Mouse (Mus musculus) intestine, postnatal 0 days (tissue): ENCODE data around the gene 4930563M21Rik. TPM values are rescaled to one million over a fixed set of nuclear protein-coding genes. Genes with fewer than 3 reads are reported as not detected.

Experiments used
- ATAC-seq: fragments of 200-750 bp; cut with Nextera tagmentation; 2 replicates; pipeline ENCODE4 v1.8.0; 2017; ENCODE audit warnings: mild to moderate bottlenecking, moderate TSS enrichment, moderate library complexity
- H3K27ac ChIP-seq: fragments of 300-500 bp; sonication (generic); 2 replicates; pipeline ENCODE4 v1.5.1; 2014; ENCODE audit warnings: mild to moderate bottlenecking, low read depth, low read length, moderate library complexity
- H3K27me3 ChIP-seq: fragments of 300-500 bp; sonication (generic); replicated peaks from 2 replicates; pipeline ENCODE4 v1.6.1; 2014; ENCODE audit warnings: low read length, mixed read lengths; ENCODE audit not compliant: control insufficient read depth, insufficient read depth
- H3K36me3 ChIP-seq: fragments of 300-500 bp; sonication (generic); 2 replicates; pipeline ENCODE4 v1.6.1; 2014; ENCODE audit warnings: mild to moderate bottlenecking, moderate library complexity; ENCODE audit not compliant: control insufficient read depth, insufficient read depth
- H3K4me1 ChIP-seq: fragments of 300-500 bp; sonication (generic); replicated peaks from 2 replicates; pipeline ENCODE4 v1.6.1; 2014; ENCODE audit warnings: antibody characterized with exemption, low read length, mixed read lengths; ENCODE audit not compliant: control insufficient read depth, insufficient read depth
- H3K4me2 ChIP-seq: fragments of 300-500 bp; sonication (generic); replicated peaks from 2 replicates; pipeline ENCODE4 v1.6.1; 2014; ENCODE audit warnings: low read depth, mild to moderate bottlenecking, moderate library complexity
- H3K4me3 ChIP-seq: fragments of 300-500 bp; sonication (generic); 2 replicates; pipeline ENCODE4 v1.5.1; 2014; ENCODE audit warnings: low read depth, low read length
- H3K9ac ChIP-seq: fragments of 300-500 bp; sonication (generic); 2 replicates; pipeline ENCODE4 v1.6.1; 2014; ENCODE audit warnings: mild to moderate bottlenecking, low read depth, low read length
- H3K9me3 ChIP-seq: fragments of 300-500 bp; sonication (generic); 2 replicates; pipeline ENCODE4 v1.6.1; 2016; ENCODE audit warnings: mixed run types; ENCODE audit not compliant: control insufficient read depth
- CTCF ChIP-seq: sonication (generic); IDR thresholded peaks from 2 replicates; pipeline ENCODE4 v1.5.1; 2016; ENCODE audit warnings: low read depth, mild to moderate bottlenecking, control low read depth, antibody characterized with exemption, moderate library complexity
- WGBS: fragments of 180-500 bp; shearing (Covaris S2); extraction: QIAGEN DNeasy Blood & Tissue Kit; methylation state at CpG from one replicate; pipeline ENCODE4 v1.1.7; 2014; 5-methylcytosine and 5-hydroxymethylcytosine counted together
- polyA plus RNA-seq: library from polyadenylated mRNA; unstranded; fragments of >200 nt; fragmentation: Nextera tagmentation; extraction: Ambion mirVana; gene quantifications from 2 replicates; pipeline ENCODE4 v1.2.1, GENCODE M21; 2015

4930563M21Rik gene
- polyA plus RNA-seq, 1 experiment from 2014 or later = not detected

DNA sequence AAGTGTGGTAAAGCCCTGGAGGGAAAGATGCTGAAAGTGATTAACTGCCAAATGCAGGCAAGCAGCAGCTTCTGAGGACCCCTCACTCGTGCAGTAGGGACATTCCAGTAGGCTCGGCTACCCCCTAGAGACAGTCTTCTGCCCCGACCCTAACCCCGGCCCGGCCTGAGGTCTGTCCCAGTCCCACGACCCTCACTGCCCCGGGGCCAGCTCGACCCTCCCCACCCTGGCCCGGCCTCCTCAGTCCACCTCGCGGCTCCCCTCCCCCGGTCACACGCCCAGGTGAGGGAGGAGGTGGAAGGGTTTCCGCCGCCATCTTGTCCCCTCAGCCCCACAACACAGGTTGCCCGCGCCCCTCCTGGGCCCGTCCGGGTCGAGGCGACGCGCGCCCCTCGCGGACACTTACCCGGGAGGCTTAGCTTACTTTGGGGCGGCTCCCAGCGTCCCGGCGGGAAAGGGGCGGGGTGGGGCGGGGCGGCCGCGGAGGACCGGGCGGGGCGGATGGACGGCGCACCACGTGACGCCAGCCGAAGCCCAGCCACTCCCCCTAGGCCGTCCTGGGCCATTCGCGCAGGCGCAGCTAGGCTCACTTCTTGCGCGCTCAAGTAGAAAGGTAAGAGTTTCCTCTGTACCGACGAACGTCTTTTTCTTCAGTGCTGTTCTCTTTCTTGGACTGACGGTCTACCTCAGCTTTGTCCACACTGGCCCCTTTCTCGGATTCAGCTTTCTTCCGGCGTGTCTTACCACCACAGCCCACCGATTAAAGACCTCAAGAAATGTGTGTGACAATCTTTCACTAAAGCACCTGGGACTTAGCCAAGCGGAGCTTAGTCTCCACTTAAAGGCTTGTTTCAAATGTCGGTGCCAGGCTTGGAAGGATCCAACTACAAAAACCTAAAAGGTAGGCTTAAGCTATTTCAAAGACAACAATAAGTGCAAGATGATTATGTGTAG lies 72.4 kb downstream of the 4930563M21Rik start, which contains the start of gene Scaper:
Gene Scaper, minus strand, starts transcription at position 456 of the 954 bp plus-strand sequence.
- ATAC-seq = peak; percentile 97
- H3K36me3 ChIP-seq = no peaks in the 10 kb centered on the region
- peak within 1 kb of the TSS; percentile 68 for H3K27ac ChIP-seq
- no peaks in the 10 kb centered on the region for H3K9me3 ChIP-seq
- H3K4me3 ChIP-seq = peak within 1 kb of the TSS; percentile 84
- no peaks in the 10 kb centered on the region for H3K27me3 ChIP-seq
- peak within 1 kb of the TSS; percentile 83 for H3K4me2 ChIP-seq
- TF ChIP-seq CTCF = peak; percentile 68
- peak within 1 kb of the TSS; percentile 85 for H3K9ac ChIP-seq
- WGBS = under 1% methylated on average over 56 of the region's 60 CpGs
- 0 out of 2 replicates have a peak, but pooled peaks cover 3% of the 10 kb centered on the region for H3K4me1 ChIP-seq

DNA sequence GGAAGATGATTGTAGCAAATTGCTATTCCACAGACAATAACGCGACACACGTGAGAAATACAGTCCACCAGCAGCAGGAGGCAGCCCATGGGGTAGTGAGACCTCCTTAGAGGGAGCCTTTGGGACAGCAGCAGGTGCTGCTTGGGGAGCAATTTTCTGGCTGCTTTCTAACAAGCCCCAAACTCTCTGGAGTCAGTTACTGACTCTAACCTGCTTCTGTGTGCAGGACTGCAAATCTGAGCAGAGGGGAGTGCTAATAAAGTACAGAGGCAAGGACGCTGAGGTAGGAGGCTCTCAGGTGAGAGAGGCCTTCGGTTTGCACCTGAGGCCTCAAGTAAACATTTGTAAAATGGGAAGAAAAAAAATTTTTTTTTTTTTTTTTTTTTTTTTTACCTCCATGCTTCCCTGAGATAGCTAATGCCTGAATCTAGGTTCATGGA lies 73.1 kb downstream of the 4930563M21Rik start:
- ATAC-seq = no peak
- WGBS = 37% methylated on average over 5 of the region's 5 CpGs
- peak overlapping the region; percentile 68 for H3K27ac ChIP-seq
- H3K4me3 ChIP-seq = peak overlapping the region; percentile 84
- H3K4me1 ChIP-seq = 0 out of 2 replicates have a peak, but pooled peaks cover 3% of the 10 kb centered on the region
- H3K36me3 ChIP-seq = no peaks in the 10 kb centered on the region
- H3K9me3 ChIP-seq = no peaks in the 10 kb centered on the region
- TF ChIP-seq CTCF = peak; percentile 20; the same call in 1 of the 2 replicates
- peak overlapping the region; percentile 85 for H3K9ac ChIP-seq
- H3K4me2 ChIP-seq = peak overlapping the region; percentile 83
- H3K27me3 ChIP-seq = no peaks in the 10 kb centered on the region

DNA sequence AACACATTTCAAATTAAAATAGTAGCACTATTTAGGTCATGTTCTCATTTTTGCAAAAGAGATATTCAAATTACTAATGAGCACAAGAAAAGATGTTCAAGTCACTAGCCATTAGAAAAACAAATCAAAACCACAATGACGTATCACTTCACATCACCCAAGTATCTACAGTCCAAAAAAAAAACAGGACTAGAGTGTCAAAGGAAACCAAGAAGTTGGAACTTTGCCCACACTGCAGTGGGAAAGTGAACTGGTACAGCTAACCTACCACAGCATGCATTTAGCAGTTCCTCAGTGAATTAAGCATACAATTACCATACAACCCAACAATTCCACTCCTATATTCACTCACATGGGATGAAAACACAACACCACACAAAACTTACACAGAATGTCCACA lies 77.9 kb downstream of the 4930563M21Rik start:
- no peak for ATAC-seq
- Histone ChIP-seq H3K27ac (no peak overlapping the region), H3K4me3 (no peak overlapping the region), H3K36me3 (no peaks in the 10 kb centered on the region), H3K4me1 (0 out of 2 replicates have a peak, but pooled peaks cover 3% of the 10 kb centered on the region), H3K9me3 (no peaks in the 10 kb centered on the region), H3K27me3 (no peaks in the 10 kb centered on the region), H3K9ac (no peak overlapping the region), H3K4me2 (no peak overlapping the region)
- no peak for TF ChIP-seq CTCF
- 88% methylated on average over 1 of the region's 1 CpGs for WGBS

GRCm38 (mm10) chr9:55918579-55918978 lies 91.8 kb downstream of the 4930563M21Rik start:
- 57% methylated on average over 3 of the region's 3 CpGs for WGBS
- H3K27ac ChIP-seq = no peak overlapping the region

DNA sequence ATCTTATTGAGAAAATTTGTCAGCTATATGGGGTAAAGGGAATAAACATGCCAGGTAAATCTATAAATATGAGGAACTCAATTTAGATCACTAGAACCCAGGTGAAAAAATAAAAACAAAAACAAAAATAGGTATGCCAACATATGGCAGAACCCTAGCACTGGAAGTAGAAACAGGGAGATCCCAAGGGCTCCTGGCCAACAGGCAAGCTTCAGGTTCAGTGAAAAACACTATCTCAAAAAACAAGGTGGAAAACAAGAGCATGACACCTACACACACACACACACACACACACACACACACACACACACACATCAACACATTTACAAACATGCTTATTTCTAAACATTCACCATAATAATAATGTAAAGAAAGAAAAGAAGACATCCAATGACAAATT lies 93.6 kb downstream of the 4930563M21Rik start:
- H3K9me3 ChIP-seq = no peaks in the 10 kb centered on the region
- H3K4me3 ChIP-seq = no peak overlapping the region
- H3K9ac ChIP-seq = no peak overlapping the region
- no peak for ATAC-seq
- no peaks in the 10 kb centered on the region for H3K36me3 ChIP-seq
- H3K4me2 ChIP-seq = no peak overlapping the region
- no peaks in the 10 kb centered on the region for H3K4me1 ChIP-seq
- H3K27ac ChIP-seq = no peak overlapping the region
- no peak for TF ChIP-seq CTCF
- H3K27me3 ChIP-seq = no peaks in the 10 kb centered on the region

More at GRCm38 (mm10) chr9:55918579-55918978, 91.8 kb downstream of the 4930563M21Rik start:
- Histone ChIP-seq H3K4me3 (no peak overlapping the region), H3K4me2 (no peak overlapping the region), H3K27me3 (no peaks in the 10 kb centered on the region), H3K9me3 (no peaks in the 10 kb centered on the region), H3K36me3 (no peaks in the 10 kb centered on the region), H3K4me1 (no peaks in the 10 kb centered on the region), H3K9ac (no peak overlapping the region)
- ATAC-seq = no peak
- peak; percentile 69 for TF ChIP-seq CTCF

Other genes with a start within 250 kb of the 4930563M21Rik start
- gene Scaper, start 72.4 kb downstream of the 4930563M21Rik start, polyA plus RNA-seq = 5.2 and 6.3 TPM in 2 replicates
- gene Rcn2, start 31.3 kb upstream of the 4930563M21Rik start, polyA plus RNA-seq = 81.3 and 81.7 TPM in 2 replicates
- 0.69 and 0.80 TPM in 2 replicates for gene Pstpip1, start 79.4 kb upstream of the 4930563M21Rik start, polyA plus RNA-seq
- 213 and 230 TPM in 2 replicates for gene Tspan3, start 154.9 kb upstream of the 4930563M21Rik start, polyA plus RNA-seq